Mouse (Mus musculus): ENCODE results near the gene Sept14. TPM values are rescaled to one million over a fixed set of nuclear protein-coding genes. Genes with fewer than 3 reads are reported as not detected.

The Sept14 gene
- total RNA-seq (2021) = not detected
- long read RNA-seq, experiment 1 = 0 reads
- long read RNA-seq, experiment 2 = 0 reads

DNA sequence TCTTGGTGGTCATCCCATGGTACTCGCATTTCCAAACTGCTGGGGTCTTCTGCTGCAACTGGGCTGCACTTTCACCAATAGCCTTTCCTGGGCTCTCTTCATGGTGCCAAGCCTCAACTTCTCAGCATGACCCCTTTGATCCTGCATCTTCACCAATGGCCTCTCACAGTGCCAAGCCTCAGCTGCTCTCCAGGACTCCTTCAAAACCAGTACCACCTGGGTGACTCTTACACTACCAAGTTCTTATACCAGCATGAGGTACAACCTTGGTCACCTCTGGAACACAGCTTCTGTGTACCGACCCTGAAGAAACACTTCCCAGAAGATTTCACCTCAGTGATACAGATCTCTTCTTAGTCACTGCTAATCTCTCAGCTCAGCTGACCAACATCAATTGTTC lies at the start of gene Sept14:
Gene Sept14, minus strand, starts transcription at position 101 of the 400 bp plus-strand sequence.
- DNase-seq (ENCODE audit: low spot score in 2 of 2) = no peak
- intact Hi-C loops (cut with DNase I) = no loop called here

GRCm38 (mm10) chr5:129756886-129757285 lies 48.6 kb upstream of the Sept14 start:
- intact Hi-C loops (cut with DNase I) = no loop called here
- DNase-seq (ENCODE audit: low spot score in 2 of 2) = no peak

- intact Hi-C loops (cut with DNase I) = no loop called here
- no peak for DNase-seq (ENCODE audit: low spot score in 2 of 2)
Measured at GRCm38 (mm10) chr5:129744050-129744449, 35.7 kb upstream of the Sept14 start.

DNA sequence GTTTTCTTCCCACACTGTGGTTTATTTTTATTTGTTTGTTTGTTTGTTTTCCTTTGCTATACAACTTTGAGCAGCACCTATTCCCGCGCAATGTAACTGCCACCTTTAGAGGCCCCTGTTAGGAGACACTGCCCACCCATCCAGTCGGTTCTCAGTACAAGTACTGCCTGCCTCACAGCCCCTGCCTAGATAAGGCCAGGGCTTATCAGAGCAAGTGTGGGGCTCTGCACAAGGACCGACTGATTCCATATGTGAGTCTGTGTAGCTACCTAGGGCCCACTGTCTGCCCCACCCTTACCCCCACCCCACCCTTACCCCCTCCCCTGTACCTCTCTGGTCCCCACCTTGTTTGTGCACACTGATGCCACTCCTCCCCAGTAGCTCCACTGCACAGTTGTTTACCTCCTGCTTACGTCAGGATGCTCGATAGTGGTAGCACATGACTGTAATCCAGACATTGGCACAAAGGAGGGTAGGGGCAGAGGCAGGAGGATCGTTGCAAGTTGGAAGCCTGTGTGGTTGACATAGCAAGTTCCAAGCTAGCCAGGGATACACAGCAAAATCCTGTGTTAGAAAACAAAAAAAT lies 34.7 kb upstream of the Sept14 start:
- DNase-seq (ENCODE audit: low spot score in 2 of 2) = no peak
- intact Hi-C loops (cut with DNase I) = no loop called here

DNA sequence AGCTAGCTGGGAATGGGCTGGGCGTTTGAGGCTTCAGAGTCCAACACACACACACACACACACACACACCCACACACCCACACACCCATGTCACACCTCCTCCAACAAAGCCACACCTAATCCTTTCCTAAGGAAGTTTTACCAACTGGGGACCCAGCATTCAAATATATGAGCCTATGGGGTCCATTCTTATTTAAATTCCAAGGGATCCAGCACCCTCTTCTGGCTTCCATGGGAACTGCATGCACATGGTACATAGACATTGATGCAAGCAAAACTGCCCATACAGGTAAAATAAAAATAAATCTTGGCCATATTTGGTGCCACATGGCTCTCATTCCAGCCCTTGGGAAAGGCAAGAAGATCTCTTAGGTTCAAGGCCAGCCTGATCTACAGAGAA lies 32.7 kb upstream of the Sept14 start:
- intact Hi-C loops (cut with DNase I) = no loop called here
- peak; percentile 40 to 55 for DNase-seq (ENCODE audit: low spot score in 2 of 2)

DNA sequence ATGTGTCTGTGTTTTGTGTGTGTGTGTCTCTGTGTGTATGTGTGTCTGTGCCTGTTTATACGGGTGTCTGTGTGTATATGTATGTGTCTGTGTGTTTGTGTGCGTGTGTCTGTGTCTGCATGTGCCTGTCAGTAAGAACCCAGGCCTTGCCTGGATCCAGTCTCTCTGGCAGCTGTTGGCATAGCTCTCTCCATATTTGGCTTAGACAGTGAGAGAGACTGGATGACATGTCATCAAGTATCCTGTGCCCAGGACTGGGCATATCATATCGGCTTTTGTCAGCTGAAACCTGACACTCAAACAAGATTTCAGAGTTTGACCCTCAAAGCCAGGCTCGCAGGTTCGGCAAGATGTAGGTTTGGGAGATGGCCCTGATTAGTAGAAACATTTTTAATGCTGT lies 22.7 kb upstream of the Sept14 start:
- intact Hi-C loops (cut with DNase I) = no loop called here

DNA sequence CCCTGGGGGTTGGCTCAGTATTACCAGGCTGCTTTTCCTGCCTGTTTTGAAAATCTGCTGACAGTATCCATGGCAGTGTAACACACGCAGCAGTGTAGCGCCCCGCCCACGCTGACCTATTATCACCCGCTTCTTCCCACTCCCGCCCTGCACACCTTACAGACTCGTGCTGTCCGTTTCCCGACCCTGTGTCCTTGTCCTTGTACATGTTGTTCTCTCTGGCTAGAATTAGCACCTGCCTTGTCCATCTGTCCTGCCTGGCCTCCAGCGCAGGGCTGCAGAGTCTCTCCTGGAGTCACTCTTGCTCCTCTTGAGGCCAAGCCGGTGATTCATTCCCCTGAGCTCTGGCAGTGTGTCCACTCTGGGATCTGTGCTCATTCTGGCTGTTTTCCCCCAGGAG lies 22.0 kb upstream of the Sept14 start:
- DNase-seq (ENCODE audit: low spot score in 2 of 2) = no peak
- intact Hi-C loops (cut with DNase I) = no loop called here

More for the DNA sequence above, 22.7 kb upstream of the Sept14 start:
- DNase-seq (ENCODE audit: low spot score in 2 of 2) = no peak

DNA sequence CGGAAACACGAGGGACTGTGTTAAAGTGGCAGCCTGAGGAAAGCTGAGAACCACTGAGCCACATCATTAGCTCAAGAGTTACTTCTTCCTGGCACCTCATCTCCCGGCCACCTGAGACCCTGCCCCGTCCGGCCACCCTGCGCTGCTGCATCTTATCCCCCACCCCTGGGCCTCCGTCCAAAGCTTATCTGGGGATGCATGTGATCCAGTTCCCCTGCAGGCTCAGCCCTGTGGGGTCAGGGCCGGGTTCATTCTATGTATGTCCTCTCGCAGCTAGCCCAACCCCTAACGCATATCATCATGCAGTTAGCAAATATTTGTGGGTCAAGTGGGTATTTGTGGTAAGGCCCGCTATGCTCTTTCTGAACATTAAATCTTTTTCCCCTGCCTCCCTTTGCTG lies 21.0 kb upstream of the Sept14 start:
- DNase-seq (ENCODE audit: low spot score in 2 of 2) = no peak
- intact Hi-C loops (cut with DNase I) = loop anchor here (5.0 kb wide), 2 partner anchors 57 to 667 kb away; partner anchors contain the start of gene Zfp11

GRCm38 (mm10) chr5:129726784-129727183 lies 18.5 kb upstream of the Sept14 start:
- intact Hi-C loops (cut with DNase I) = loop anchor here (5.0 kb wide), 2 partner anchors 54 to 664 kb away; partner anchors contain the start of gene Zfp11

GRCm38 (mm10) chr5:129725774-129726392 lies 17.6 kb upstream of the Sept14 start:
- DNase-seq (ENCODE audit: low spot score in 2 of 2) = no peak
- intact Hi-C loops (cut with DNase I) = loop anchor here (5.0 kb wide), 2 partner anchors 54 to 664 kb away; partner anchors contain the start of gene Zfp11

More at GRCm38 (mm10) chr5:129726784-129727183, 18.5 kb upstream of the Sept14 start:
- no peak for DNase-seq (ENCODE audit: low spot score in 2 of 2)

DNA sequence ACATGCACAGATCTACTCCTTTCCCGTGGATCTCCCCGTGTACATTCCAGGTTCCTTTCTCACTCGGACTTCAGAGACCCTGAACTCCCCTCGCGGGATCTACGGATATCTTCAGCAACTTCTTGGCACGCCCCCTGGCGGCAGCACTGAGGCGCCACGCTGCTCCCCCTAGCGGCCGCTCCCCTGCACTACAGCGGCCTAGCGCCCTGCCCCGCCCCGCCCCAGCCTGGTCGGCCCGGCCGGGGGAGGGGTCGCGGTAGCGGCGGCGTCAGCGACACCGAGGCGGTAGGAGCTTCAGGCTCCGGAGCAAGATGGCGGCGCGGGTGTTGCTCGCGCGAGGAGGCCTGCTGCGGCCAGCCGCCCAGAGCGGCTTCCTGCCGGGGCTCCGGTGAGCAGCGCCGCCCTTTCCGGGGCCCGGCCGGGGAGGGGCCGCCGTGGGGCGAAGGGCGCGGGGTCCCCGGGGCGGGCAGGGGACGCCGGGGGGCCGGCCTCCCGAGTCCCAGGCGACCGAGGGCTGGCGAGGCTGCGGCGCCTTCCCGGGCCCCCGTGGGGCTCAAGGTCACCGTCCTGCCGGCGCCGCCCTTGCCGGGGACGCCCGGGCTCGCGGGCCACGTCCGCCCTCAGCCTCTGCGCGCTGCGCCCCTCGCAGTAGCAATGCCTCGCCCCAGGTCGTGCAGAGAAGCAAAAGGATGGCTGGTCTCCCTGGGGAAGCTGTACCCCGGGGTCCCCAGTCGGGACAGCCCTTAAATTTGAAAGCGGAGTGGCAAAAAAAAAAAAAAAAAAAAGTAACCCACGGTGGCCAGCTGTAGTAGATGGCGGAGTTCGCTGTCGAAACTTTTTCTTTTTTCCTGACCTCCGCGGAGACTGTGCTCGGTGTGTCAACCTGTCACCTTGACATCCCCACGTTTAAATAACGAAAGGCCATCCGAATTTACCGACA lies 16.8 kb upstream of the Sept14 start, which contains the start of gene Nipsnap2:
Gene Nipsnap2, plus strand, starts transcription at position 230 of the 940 bp plus-strand sequence.
- intact Hi-C loops (cut with DNase I) = loop anchor here (5.0 kb wide), 2 partner anchors 53 to 663 kb away; partner anchors contain the start of gene Zfp11
- DNase-seq (ENCODE audit: low spot score in 2 of 2) = peak; percentile 87 to 91

DNA sequence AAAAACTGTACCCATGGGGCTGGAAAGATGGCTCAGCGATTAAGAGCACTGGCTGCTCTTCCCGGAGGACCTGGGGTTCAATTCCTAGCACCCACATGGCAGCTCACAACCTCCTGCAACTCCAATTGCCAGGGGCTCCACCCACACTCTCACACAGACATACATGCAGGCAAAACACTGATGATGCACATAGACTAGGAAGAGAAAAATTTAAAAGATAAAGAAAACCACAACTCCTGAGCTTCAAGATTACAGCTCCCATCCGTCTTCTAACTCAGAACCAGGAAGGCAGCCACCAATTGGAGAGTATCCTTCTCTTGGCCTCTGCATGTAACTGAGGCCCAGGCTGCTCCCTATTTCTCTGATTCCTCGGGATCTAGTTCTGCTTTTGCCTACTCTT lies 16.0 kb upstream of the Sept14 start:
- DNase-seq (ENCODE audit: low spot score in 2 of 2) = no peak
- intact Hi-C loops (cut with DNase I) = no loop called here

- intact Hi-C loops (cut with DNase I) = no loop called here
- DNase-seq (ENCODE audit: low spot score in 2 of 2) = no peak
Measured at GRCm38 (mm10) chr5:129720176-129720575, 11.9 kb upstream of the Sept14 start.

DNA sequence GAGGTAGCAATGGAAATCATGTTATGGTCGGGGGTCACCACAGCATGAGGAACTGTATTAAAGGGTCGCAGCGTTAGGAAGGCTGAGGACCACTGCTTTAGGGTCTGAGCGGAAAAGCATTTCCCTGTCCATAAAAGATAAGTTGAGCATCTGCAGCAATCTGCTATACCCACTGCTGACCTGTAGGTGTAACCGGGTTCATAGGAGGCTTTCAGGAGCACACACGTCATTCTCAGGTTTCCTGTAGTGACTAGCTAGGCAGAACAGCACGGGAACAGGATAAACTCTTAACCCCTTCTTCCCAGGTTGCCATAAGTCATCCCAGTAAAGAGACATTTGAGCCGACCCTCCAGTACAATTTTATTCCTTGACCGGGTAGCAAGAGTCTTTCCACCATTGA lies 8.7 kb upstream of the Sept14 start:
- DNase-seq (ENCODE audit: low spot score in 2 of 2) = no peak
- intact Hi-C loops (cut with DNase I) = loop anchor here (5.0 kb wide), 1 partner anchor 105 kb away; no protein-coding TSS in a partner anchor

DNA sequence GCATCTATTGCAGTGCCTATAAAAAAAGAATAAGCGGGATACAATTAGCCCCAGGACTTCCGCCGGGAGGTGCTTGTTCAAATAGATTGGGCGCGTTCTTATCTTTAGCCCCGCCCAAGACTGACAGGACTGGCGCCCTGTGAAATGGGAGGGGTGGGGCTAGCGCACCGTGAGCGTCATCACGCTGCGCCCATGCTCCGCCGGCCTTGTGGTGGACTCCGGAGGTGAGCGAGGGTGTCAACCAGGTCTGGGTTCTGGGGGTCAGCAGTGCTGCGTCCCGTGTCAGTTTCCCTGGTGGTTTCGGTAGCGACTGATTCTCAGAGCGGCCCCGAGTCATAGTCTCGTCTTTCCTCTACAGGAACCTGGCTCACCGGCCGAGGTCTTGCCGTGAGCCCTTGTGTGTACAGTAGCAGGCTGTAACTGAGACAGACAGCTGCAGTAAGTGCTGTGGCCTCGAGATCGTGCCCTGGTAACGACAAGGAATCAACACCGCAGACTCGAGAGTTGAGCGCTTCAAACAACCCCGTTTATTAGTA lies 7.1 kb upstream of the Sept14 start, which contains the start of gene Mrps17:
Gene Mrps17, plus strand, starts transcription at position 172 of the 536 bp plus-strand sequence.
- intact Hi-C loops (cut with DNase I) = loop anchor here (5.0 kb wide), 1 partner anchor 103 kb away; no protein-coding TSS in a partner anchor
- DNase-seq (ENCODE audit: low spot score in 2 of 2) = peak; percentile 93

DNA sequence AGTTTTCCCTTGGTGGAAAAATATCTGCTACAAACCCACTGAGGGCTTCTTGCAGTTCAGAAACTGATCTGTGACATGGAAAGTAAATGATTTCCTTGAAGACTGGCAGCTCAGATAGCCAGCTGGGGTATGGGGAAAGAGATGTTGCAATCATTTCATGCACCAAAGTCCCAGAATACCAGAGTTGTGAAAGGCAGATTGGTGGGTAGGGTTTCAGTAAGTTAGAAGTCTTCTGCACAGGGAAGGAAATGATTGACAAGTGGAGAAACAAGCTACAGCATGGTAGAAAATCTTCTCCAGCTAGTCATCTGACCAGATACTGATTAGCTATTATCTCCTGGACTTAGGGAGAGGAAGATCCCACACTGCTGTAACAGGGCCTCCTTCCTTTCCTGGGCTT lies 4.9 kb downstream of the Sept14 start:
- no peak for DNase-seq (ENCODE audit: low spot score in 2 of 2)
- intact Hi-C loops (cut with DNase I) = no loop called here

GRCm38 (mm10) chr5:129701706-129702105 lies 6.6 kb downstream of the Sept14 start:
- intact Hi-C loops (cut with DNase I) = no loop called here

GRCm38 (mm10) chr5:129700506-129700905 lies 7.8 kb downstream of the Sept14 start:
- intact Hi-C loops (cut with DNase I) = no loop called here

More at GRCm38 (mm10) chr5:129701706-129702105, 6.6 kb downstream of the Sept14 start:
- no peak for DNase-seq (ENCODE audit: low spot score in 2 of 2)

DNA sequence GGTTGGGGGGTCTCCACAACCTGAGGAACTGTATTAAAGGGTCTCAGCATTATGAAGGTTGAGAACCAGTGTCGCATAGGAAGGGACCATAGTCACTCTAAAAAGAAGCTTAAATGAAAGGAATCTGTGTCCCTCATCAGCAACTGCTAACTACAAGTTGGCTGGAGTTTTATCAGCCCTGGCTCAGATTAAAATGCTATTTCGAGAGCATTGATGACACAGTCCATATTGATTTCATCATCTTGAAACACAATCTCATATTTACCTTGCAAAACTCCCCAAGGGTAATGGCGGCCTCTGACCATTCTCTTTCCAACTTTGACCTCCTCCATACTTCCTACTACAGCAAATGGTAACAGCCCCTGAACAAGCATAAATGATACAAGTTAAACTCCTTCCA lies 17.8 kb downstream of the Sept14 start:
- intact Hi-C loops (cut with DNase I) = no loop called here
- DNase-seq (ENCODE audit: low spot score in 2 of 2) = no peak

More at GRCm38 (mm10) chr5:129700506-129700905, 7.8 kb downstream of the Sept14 start:
- DNase-seq (ENCODE audit: low spot score in 2 of 2) = no peak
